Mouse (Mus musculus) bone marrow macrophage, adult 2 months (primary cell): Measurements from ENCODE around the gene Sorcs3.

Experiments
- CTCF ChIP-seq: IDR thresholded peaks from 2 replicates; pipeline ENCODE4 v1.5.1; 2012; ENCODE audit warnings: low read depth, mild to moderate bottlenecking, low read length, moderate library complexity
- POLR2A ChIP-seq: IDR thresholded peaks from 2 replicates; pipeline ENCODE4 v1.6.1; 2012; ENCODE audit warnings: mild to moderate bottlenecking, low read depth, low read length, borderline replicate concordance

DNA sequence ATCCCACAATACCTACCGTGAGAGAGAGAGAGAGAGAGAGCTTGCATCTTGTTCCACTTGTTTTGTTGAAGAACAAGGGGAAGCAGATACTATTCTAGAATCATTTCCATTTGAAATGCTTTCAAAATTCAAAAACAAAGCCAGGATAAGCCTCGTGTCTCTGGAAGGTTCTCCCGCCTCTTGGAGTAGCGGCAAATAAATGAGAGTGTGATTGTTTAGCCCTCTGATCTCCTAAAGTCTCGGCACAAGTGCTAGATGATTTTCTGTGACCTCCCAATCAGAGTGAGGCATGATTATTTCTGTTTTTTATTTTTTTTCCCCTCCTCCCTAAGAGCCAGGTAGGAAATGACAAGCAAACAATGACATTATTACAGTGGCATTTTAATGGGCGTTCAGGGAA is 121.3 kb downstream of the Sorcs3 start:
- TF ChIP-seq CTCF (no peak), POLR2A (no peak)
